Comparison of ENCODE assay signal across 31 mouse cellular contexts in genomic region chr12:84614001-84614400, GRCm38 (mm10). TPM values are rescaled to one million over a fixed set of nuclear protein-coding genes. Genes with fewer than 3 reads are reported as not detected.
DNase-seq lines count a peak whose midpoint lies in the region; ATAC-seq and TF ChIP-seq lines count a peak whose summit lies in the region.
"Had no signal": no experiment of that assay in that cellular context is flagged by ENCODE, and none has a peak within 500 bp of the region (broad histone marks: within the 10 kb centered on the region; RNA-seq: fewer than 3 reads in every experiment).

No protein-coding gene starts in this region.

- no peak overlapping the region for H3K9ac ChIP-seq in intestine, postnatal 0 days (ENCODE audit: low read depth, low read length)
- no peak overlapping the region for H3K9ac ChIP-seq in intestine, embryonic 16.5 days (ENCODE audit: low read depth, low read length)
- H3K9ac ChIP-seq: liver, embryonic 12.5 days; liver, postnatal 0 days; neural tube, embryonic 12.5 days had no signal

- H3K4me1 ChIP-seq in intestine, postnatal 0 days (replicated peaks; ENCODE audit: control insufficient read depth, insufficient read depth, low read length): peaks cover 12% of the 10 kb centered on the region
- H3K4me1 ChIP-seq in intestine, embryonic 16.5 days (ENCODE audit: control insufficient read depth, insufficient read depth, low read length): peaks cover 15% of the 10 kb centered on the region
- peaks cover 16% of the 10 kb centered on the region for H3K4me1 ChIP-seq in testis, adult 2 months (ENCODE audit: control insufficient read depth, insufficient read depth, low read length)
- H3K4me1 ChIP-seq in bone marrow macrophage, adult 2 months (ENCODE audit: control insufficient read depth, insufficient read depth, low read length): peaks cover 22% of the 10 kb centered on the region

- ATAC-seq in intestine, postnatal 0 days: no peak
- ATAC-seq in intestine, embryonic 16.5 days: no peak
- ATAC-seq: forebrain, embryonic 13.5 days; hindbrain, embryonic 16.5 days; liver, embryonic 12.5 days; liver, postnatal 0 days had no signal

- no peak for TF ChIP-seq CTCF in intestine, postnatal 0 days (IDR thresholded peaks at IDR 0.05; ENCODE audit: low read depth)
- no peak for TF ChIP-seq CTCF in testis, adult 2 months (IDR thresholded peaks at IDR 0.05; ENCODE audit: control insufficient read depth, insufficient read depth, insufficient replicate concordance, low read depth, low read length)
- TF ChIP-seq CTCF in bone marrow macrophage, adult 2 months (IDR thresholded peaks at IDR 0.05; ENCODE audit: low read depth, low read length): no peak

- no peak overlapping the region; the same call in 1 of the 2 replicates for H3K27ac ChIP-seq in intestine, postnatal 0 days (ENCODE audit: low read depth, low read length)
- H3K27ac ChIP-seq in intestine, embryonic 16.5 days (ENCODE audit: low read length): no peak overlapping the region
- H3K27ac ChIP-seq in testis, adult 2 months (ENCODE audit: control insufficient read depth, insufficient read depth, low read depth, low read length): no peak overlapping the region
- peak overlapping the region; percentile 83 for H3K27ac ChIP-seq in bone marrow macrophage, adult 2 months (ENCODE audit: insufficient read depth, low read depth, low read length)
- H3K27ac ChIP-seq: forebrain, embryonic 13.5 days; hindbrain, embryonic 10.5 days; liver, embryonic 12.5 days; midbrain, embryonic 12.5 days; neural tube, embryonic 12.5 days had no signal

- DNase-seq in testis, postnatal 14 days (ENCODE audit: low spot score): no peak
- no peak for DNase-seq in adrenal gland, adult 2 months
- DNase-seq in cerebellum, adult 8-10 months: no peak
- no peak for DNase-seq in gastrocnemius, adult 18-20 months (ENCODE audit: low spot score)
- DNase-seq: cerebellum, adult 2 months; cerebellum, postnatal 36 days; gastrocnemius, postnatal 14 days; heart, postnatal 14 days; layer of hippocampus, postnatal 36 days; left cerebral cortex, postnatal 4 days; liver, postnatal 0 days; right cerebral cortex, postnatal 4 days had no signal

- H3K9me3 ChIP-seq in intestine, postnatal 0 days (ENCODE audit: control insufficient read depth): no peaks in the 10 kb centered on the region
- H3K9me3 ChIP-seq in intestine, embryonic 16.5 days (ENCODE audit: control insufficient read depth, low read length): no peaks in the 10 kb centered on the region
- H3K9me3 ChIP-seq: forebrain, embryonic 13.5 days; hindbrain, embryonic 10.5 days; liver, embryonic 12.5 days; megakaryocyte, embryonic 14.5 days; midbrain, embryonic 12.5 days; neural tube, embryonic 12.5 days had no signal

- H3K4me2 ChIP-seq in intestine, postnatal 0 days (replicated peaks; ENCODE audit: low read depth): 0 out of 2 replicates have a peak overlapping the region, but pooled peaks have one; percentile 0
- no peak overlapping the region for H3K4me2 ChIP-seq in intestine, embryonic 16.5 days (ENCODE audit: low read depth, low read length)
- H3K4me2 ChIP-seq: forebrain, embryonic 13.5 days; liver, embryonic 12.5 days; midbrain, embryonic 12.5 days; neural tube, embryonic 12.5 days had no signal

- peaks cover 7% of the 10 kb centered on the region; the same call in 1 of the 2 replicates for H3K36me3 ChIP-seq in intestine, postnatal 0 days (ENCODE audit: control insufficient read depth, insufficient read depth)
- H3K36me3 ChIP-seq in intestine, embryonic 16.5 days (ENCODE audit: control insufficient read depth, insufficient read depth, low read length): no peaks in the 10 kb centered on the region
- no peaks in the 10 kb centered on the region for H3K36me3 ChIP-seq in testis, adult 2 months (ENCODE audit: control insufficient read depth, insufficient read depth, low read length)
- H3K36me3 ChIP-seq: midbrain, embryonic 12.5 days had no signal

- no peaks in the 10 kb centered on the region for H3K27me3 ChIP-seq in intestine, postnatal 0 days (replicated peaks; ENCODE audit: control insufficient read depth, insufficient read depth, low read length)
- no peaks in the 10 kb centered on the region for H3K27me3 ChIP-seq in intestine, embryonic 16.5 days (replicated peaks; ENCODE audit: control insufficient read depth, insufficient read depth, low read length)
- no peaks in the 10 kb centered on the region for H3K27me3 ChIP-seq in testis, adult 2 months (ENCODE audit: control insufficient read depth, insufficient read depth, low read length)
- H3K27me3 ChIP-seq: forebrain, embryonic 13.5 days; liver, embryonic 12.5 days; megakaryocyte, embryonic 14.5 days; midbrain, embryonic 12.5 days; neural tube, embryonic 12.5 days had no signal

- H3K4me3 ChIP-seq in intestine, postnatal 0 days (ENCODE audit: low read depth, low read length): no peak overlapping the region
- H3K4me3 ChIP-seq in intestine, embryonic 16.5 days (ENCODE audit: low read length): no peak overlapping the region
- peak overlapping the region; percentile 49 for H3K4me3 ChIP-seq in testis, adult 2 months (ENCODE audit: control insufficient read depth, low read depth, low read length)
- H3K4me3 ChIP-seq in bone marrow macrophage, adult 2 months (ENCODE audit: insufficient read depth, low read length): no peak overlapping the region
- H3K4me3 ChIP-seq: forebrain, embryonic 13.5 days; hindbrain, embryonic 10.5 days; liver, embryonic 12.5 days; midbrain, embryonic 12.5 days; neural tube, embryonic 12.5 days had no signal

- no peak for TF ChIP-seq POLR2A in testis, adult 2 months (IDR thresholded peaks at IDR 0.05; ENCODE audit: control insufficient read depth, low read depth, low read length)
- no peak for TF ChIP-seq POLR2A in bone marrow macrophage, adult 2 months (IDR thresholded peaks at IDR 0.05; ENCODE audit: borderline replicate concordance, low read depth, low read length)

- WGBS in intestine, postnatal 0 days: 63% methylated on average over 11 of the region's 11 CpGs
- WGBS in intestine, embryonic 16.5 days: 86% methylated on average over 11 of the region's 11 CpGs

RNA-seq across cellular contexts. Expression of gene Abcd4, which starts 3.2 kb away (rescaled TPM):
- polyA plus RNA-seq in intestine, postnatal 0 days (2015; fragmentation: Nextera tagmentation; extraction: Ambion mirVana): 16.8 and 20.4 TPM in 2 replicates
- polyA plus RNA-seq in intestine, embryonic 16.5 days (2015; fragmentation: Nextera tagmentation; extraction: Ambion mirVana): 27.8 and 28.2 TPM in 2 replicates
- 1.8 TPM in 2 replicates for polyA plus RNA-seq in testis, adult 2 months (2012; rRNA removed)
- 12.6 and 18.6 TPM in 2 replicates for polyA plus RNA-seq in bone marrow macrophage, adult 2 months (2012; ENCODE audit: insufficient read depth, insufficient read length, missing spikeins)
- 10 to 100 TPM; 12.1 to 12.4 TPM for total RNA-seq in adrenal gland, adult 2 months (2021)
- 27.7 and 30.3 TPM in 2 replicates for polyA plus RNA-seq in adrenal gland, adult 2 months (2012; rRNA removed)
- 1 to 10 TPM; 4.9 to 5.1 TPM for total RNA-seq in gastrocnemius, adult 18-20 months (2021)

RNA-seq across cellular contexts. Expression of gene Vrtn, which starts 26.8 kb away (rescaled TPM):
- polyA plus RNA-seq in intestine, postnatal 0 days (2015; fragmentation: Nextera tagmentation; extraction: Ambion mirVana): not detected in 2 replicates
- polyA plus RNA-seq in intestine, embryonic 16.5 days (2015; fragmentation: Nextera tagmentation; extraction: Ambion mirVana): not detected in 2 replicates
- polyA plus RNA-seq in testis, adult 2 months (2012; rRNA removed): 0.07 and 0.16 TPM in 2 replicates
- not detected in 2 replicates for polyA plus RNA-seq in bone marrow macrophage, adult 2 months (2012; ENCODE audit: insufficient read depth, insufficient read length, missing spikeins)
- total RNA-seq in adrenal gland, adult 2 months (2021): not detected
- polyA plus RNA-seq in adrenal gland, adult 2 months (2012; rRNA removed): not detected in 2 replicates
- total RNA-seq in gastrocnemius, adult 18-20 months (2021): not detected
- total RNA-seq: adrenal gland, postnatal 25 days; gastrocnemius, postnatal 14 days; granulocyte monocyte progenitor cell, adult 5-6 weeks; heart, postnatal 14 days; layer of hippocampus, postnatal 36 days; left cerebral cortex, postnatal 4 days had no signal
- polyA plus RNA-seq: cerebellum, adult 2 months; embryonic facial prominence, embryonic 11.5 days; forebrain, embryonic 13.5 days; heart, embryonic 14.5 days; hindbrain, embryonic 10.5 days; hindbrain, embryonic 16.5 days; intestine, embryonic 14.5 days; kidney, embryonic 16.5 days; large intestine, adult 2 months; liver, embryonic 12.5 days; liver, postnatal 0 days; lung, embryonic 16.5 days; midbrain, embryonic 12.5 days; neural tube, embryonic 12.5 days had no signal

RNA-seq across cellular contexts. Expression of gene Vsx2, which starts 44.4 kb away (rescaled TPM):
- polyA plus RNA-seq in intestine, postnatal 0 days (2015; fragmentation: Nextera tagmentation; extraction: Ambion mirVana): not detected in 2 replicates
- polyA plus RNA-seq in intestine, embryonic 16.5 days (2015; fragmentation: Nextera tagmentation; extraction: Ambion mirVana): not detected in 2 replicates
- 0.02 TPM in 1 of 2 replicates, not detected in the other for polyA plus RNA-seq in testis, adult 2 months (2012; rRNA removed)
- not detected in 2 replicates for polyA plus RNA-seq in bone marrow macrophage, adult 2 months (2012; ENCODE audit: insufficient read depth, insufficient read length, missing spikeins)
- not detected for total RNA-seq in adrenal gland, adult 2 months (2021)
- not detected in 2 replicates for polyA plus RNA-seq in adrenal gland, adult 2 months (2012; rRNA removed)
- total RNA-seq in gastrocnemius, adult 18-20 months (2021): not detected
- total RNA-seq: adrenal gland, postnatal 25 days; gastrocnemius, postnatal 14 days; granulocyte monocyte progenitor cell, adult 5-6 weeks; left cerebral cortex, postnatal 4 days had no signal
- polyA plus RNA-seq: forebrain, embryonic 13.5 days; heart, embryonic 14.5 days; intestine, embryonic 14.5 days; kidney, embryonic 16.5 days; large intestine, adult 2 months; liver, embryonic 12.5 days; liver, postnatal 0 days; lung, embryonic 16.5 days had no signal
